Mouse (Mus musculus) myocyte (in vitro differentiated cells): ENCODE data around the gene Vmn1r208. TPM values are rescaled to one million over a fixed set of nuclear protein-coding genes. Genes with fewer than 3 reads are reported as not detected.

Experiments
- polyA plus RNA-seq: library from polyadenylated mRNA; unstranded; fragments of >200 nt; fragmentation: generic; extraction: Trizol; gene quantifications from one replicate; pipeline ENCODE4 v1.2.1, GENCODE M21; 2012; ENCODE audit warnings: missing spikeins

The Vmn1r208 gene
- polyA plus RNA-seq, 1 experiment, result not detected

Other genes starting within 250 kb of the Vmn1r208 start
- not detected for gene Vmn1r204, start 224.2 kb downstream of the Vmn1r208 start, polyA plus RNA-seq
- gene Vmn1r205, start 184.4 kb downstream of the Vmn1r208 start, polyA plus RNA-seq, result not detected
- not detected for gene Vmn1r206, start 153.1 kb downstream of the Vmn1r208 start, polyA plus RNA-seq
- gene Vmn1r207-ps, start 47.8 kb downstream of the Vmn1r208 start, polyA plus RNA-seq, result not detected
- not detected for gene Vmn1r209, start 32.3 kb upstream of the Vmn1r208 start, polyA plus RNA-seq
- gene Vmn1r210, start 53.9 kb upstream of the Vmn1r208 start, polyA plus RNA-seq, result not detected
- gene Vmn1r211, start 80.2 kb upstream of the Vmn1r208 start, polyA plus RNA-seq, result not detected
- not detected for gene Vmn1r212, start 106.8 kb upstream of the Vmn1r208 start, polyA plus RNA-seq
- gene Vmn1r213, start 230.3 kb upstream of the Vmn1r208 start, polyA plus RNA-seq, result not detected